Mouse (Mus musculus): ENCODE results near the gene Adad2. TPM values are rescaled to one million over a fixed set of nuclear protein-coding genes. Genes with fewer than 3 reads are reported as not detected.

The Adad2 gene
- polyA plus RNA-seq, 1 experiment from 2014 or later: not detected

GRCm38 (mm10) chr8:119590348-119590747 is 22.2 kb upstream of the Adad2 start:
- Histone ChIP-seq H3K27ac (replicated peaks in 1 of 2; ENCODE audit: control insufficient read depth in 1 of 2, insufficient read depth in 1 of 2, low read depth in 2 of 2, low read length in 2 of 2) (no peak overlapping the region), H3K4me2 (ENCODE audit: low read length) (no peak overlapping the region), H3K9ac (ENCODE audit: low read length) (no peak overlapping the region), H3K36me3 (ENCODE audit: control insufficient read depth, insufficient read depth, low read length) (no peaks in the 10 kb centered on the region), H3K4me3 (ENCODE audit: control insufficient read depth in 1 of 2, insufficient read depth in 1 of 2, low read depth in 1 of 2, low read length in 2 of 2) (no peak overlapping the region), H3K9me3 (ENCODE audit: control insufficient read depth, low read length) (no peaks in the 10 kb centered on the region), H3K27me3 (ENCODE audit: control insufficient read depth, insufficient read depth, low read length) (no peaks in the 10 kb centered on the region), H3K4me1 (ENCODE audit: control insufficient read depth in 2 of 2, insufficient read depth in 2 of 2, low read length in 2 of 2) (peaks cover 17 to 18% of the 10 kb centered on the region in 2 experiments)
- WGBS: 61% methylated on average over 14 of the region's 14 CpGs
- ATAC-seq (ENCODE audit: insufficient number of reproducible peaks, insufficient read depth, low FRiP score, low read depth): no peak

GRCm38 (mm10) chr8:119591456-119591855 is 21.1 kb upstream of the Adad2 start:
- Histone ChIP-seq H3K27ac (replicated peaks in 1 of 2; ENCODE audit: control insufficient read depth in 1 of 2, insufficient read depth in 1 of 2, low read depth in 2 of 2, low read length in 2 of 2) (no peak overlapping the region), H3K9me3 (ENCODE audit: control insufficient read depth, low read length) (no peaks in the 10 kb centered on the region), H3K4me1 (ENCODE audit: control insufficient read depth in 2 of 2, insufficient read depth in 2 of 2, low read length in 2 of 2) (peaks cover 15 to 22% of the 10 kb centered on the region in 2 experiments), H3K36me3 (ENCODE audit: control insufficient read depth, insufficient read depth, low read length) (0 out of 2 replicates have a peak, but pooled peaks cover 3% of the 10 kb centered on the region), H3K9ac (ENCODE audit: low read length) (no peak overlapping the region), H3K4me3 (ENCODE audit: control insufficient read depth in 1 of 2, insufficient read depth in 1 of 2, low read depth in 1 of 2, low read length in 2 of 2) (no peak overlapping the region), H3K27me3 (ENCODE audit: control insufficient read depth, insufficient read depth, low read length) (no peaks in the 10 kb centered on the region), H3K4me2 (ENCODE audit: low read length) (no peak overlapping the region)
- 84% methylated on average over 7 of the region's 7 CpGs for WGBS
- ATAC-seq (ENCODE audit: insufficient number of reproducible peaks, insufficient read depth, low FRiP score, low read depth): no peak

- peaks cover 41% of the 10 kb centered on the region for H3K36me3 ChIP-seq (ENCODE audit: control insufficient read depth, insufficient read depth, low read length)
- no peak overlapping the region for H3K27ac ChIP-seq (replicated peaks in 1 of 2; ENCODE audit: control insufficient read depth in 1 of 2, insufficient read depth in 1 of 2, low read depth in 2 of 2, low read length in 2 of 2)
- no peaks in the 10 kb centered on the region for H3K27me3 ChIP-seq (ENCODE audit: control insufficient read depth, insufficient read depth, low read length)
- WGBS: 90% methylated on average over 4 of the region's 4 CpGs
- peak overlapping the region in 1 of 2 experiments; percentile 78; a peak in 1 of 4 replicates for H3K4me3 ChIP-seq (ENCODE audit: control insufficient read depth in 1 of 2, insufficient read depth in 1 of 2, low read depth in 1 of 2, low read length in 2 of 2)
- H3K4me1 ChIP-seq (ENCODE audit: control insufficient read depth in 2 of 2, insufficient read depth in 2 of 2, low read length in 2 of 2): peaks cover 6 to 8% of the 10 kb centered on the region in 2 experiments
- peak overlapping the region; percentile 91 for H3K9ac ChIP-seq (ENCODE audit: low read length)
- peaks cover under 1% of the 10 kb centered on the region; the same call in 1 of the 2 replicates for H3K9me3 ChIP-seq (ENCODE audit: control insufficient read depth, low read length)
- ATAC-seq (ENCODE audit: insufficient number of reproducible peaks, insufficient read depth, low FRiP score, low read depth): no peak
- H3K4me2 ChIP-seq (ENCODE audit: low read length): peak overlapping the region; percentile 93
These were observed 8.8 kb upstream of the Adad2 start for GRCm38 (mm10) chr8:119603771-119604170.

GRCm38 (mm10) chr8:119604398-119604803 is 8.1 kb upstream of the Adad2 start:
- Histone ChIP-seq H3K9ac (ENCODE audit: low read length) (peak overlapping the region; percentile 91), H3K27me3 (ENCODE audit: control insufficient read depth, insufficient read depth, low read length) (no peaks in the 10 kb centered on the region), H3K9me3 (ENCODE audit: control insufficient read depth, low read length) (peaks cover 7% of the 10 kb centered on the region; the same call in 1 of the 2 replicates), H3K4me3 (ENCODE audit: control insufficient read depth in 1 of 2, insufficient read depth in 1 of 2, low read depth in 1 of 2, low read length in 2 of 2) (peak overlapping the region; percentile 71 to 78), H3K36me3 (ENCODE audit: control insufficient read depth, insufficient read depth, low read length) (peaks cover 35% of the 10 kb centered on the region), H3K4me2 (ENCODE audit: low read length) (peak overlapping the region; percentile 93), H3K27ac (replicated peaks in 1 of 2; ENCODE audit: control insufficient read depth in 1 of 2, insufficient read depth in 1 of 2, low read depth in 2 of 2, low read length in 2 of 2) (no peak overlapping the region), H3K4me1 (ENCODE audit: control insufficient read depth in 2 of 2, insufficient read depth in 2 of 2, low read length in 2 of 2) (peaks cover 6 to 8% of the 10 kb centered on the region in 2 experiments)
- ATAC-seq (ENCODE audit: insufficient number of reproducible peaks, insufficient read depth, low FRiP score, low read depth): peak; percentile 19; the same call in 1 of the 2 replicates
- WGBS: 21% methylated on average over 12 of the region's 12 CpGs

GRCm38 (mm10) chr8:119604996-119605395 is 7.6 kb upstream of the Adad2 start, which contains the start of gene Taf1c:
Gene Taf1c, minus strand, starts transcription at chr8:119605222.
- Histone ChIP-seq H3K36me3 (ENCODE audit: control insufficient read depth, insufficient read depth, low read length) (peaks cover 31% of the 10 kb centered on the region), H3K27me3 (ENCODE audit: control insufficient read depth, insufficient read depth, low read length) (no peaks in the 10 kb centered on the region), H3K9me3 (ENCODE audit: control insufficient read depth, low read length) (peaks cover 8% of the 10 kb centered on the region; the same call in 1 of the 2 replicates), H3K4me2 (ENCODE audit: low read length) (peak within 1 kb of the TSS; percentile 93), H3K9ac (ENCODE audit: low read length) (peak within 1 kb of the TSS; percentile 91), H3K27ac (replicated peaks in 1 of 2; ENCODE audit: control insufficient read depth in 1 of 2, insufficient read depth in 1 of 2, low read depth in 2 of 2, low read length in 2 of 2) (0 out of 4 replicates have a peak within 1 kb of the TSS, but pooled peaks of 1 of the 2 experiments have one; percentile 25), H3K4me1 (ENCODE audit: control insufficient read depth in 2 of 2, insufficient read depth in 2 of 2, low read length in 2 of 2) (peaks cover 6 to 8% of the 10 kb centered on the region in 2 experiments), H3K4me3 (ENCODE audit: control insufficient read depth in 1 of 2, insufficient read depth in 1 of 2, low read depth in 1 of 2, low read length in 2 of 2) (peak within 1 kb of the TSS; percentile 71 to 78)
- WGBS: under 1% methylated on average over 23 of the region's 23 CpGs
- ATAC-seq (ENCODE audit: insufficient number of reproducible peaks, insufficient read depth, low FRiP score, low read depth): peak; percentile 49

- no peak overlapping the region for H3K27ac ChIP-seq (replicated peaks in 1 of 2; ENCODE audit: control insufficient read depth in 1 of 2, insufficient read depth in 1 of 2, low read depth in 2 of 2, low read length in 2 of 2)
- peaks cover 8% of the 10 kb centered on the region; the same call in 1 of the 2 replicates for H3K9me3 ChIP-seq (ENCODE audit: control insufficient read depth, low read length)
- no peak overlapping the region for H3K9ac ChIP-seq (ENCODE audit: low read length)
- peaks cover 6 to 8% of the 10 kb centered on the region in 2 experiments for H3K4me1 ChIP-seq (ENCODE audit: control insufficient read depth in 2 of 2, insufficient read depth in 2 of 2, low read length in 2 of 2)
- peaks cover 19% of the 10 kb centered on the region for H3K36me3 ChIP-seq (ENCODE audit: control insufficient read depth, insufficient read depth, low read length)
- 70% methylated on average over 2 of the region's 2 CpGs for WGBS
- no peak overlapping the region for H3K4me3 ChIP-seq (ENCODE audit: control insufficient read depth in 1 of 2, insufficient read depth in 1 of 2, low read depth in 1 of 2, low read length in 2 of 2)
- no peaks in the 10 kb centered on the region for H3K27me3 ChIP-seq (ENCODE audit: control insufficient read depth, insufficient read depth, low read length)
- H3K4me2 ChIP-seq (ENCODE audit: low read length): no peak overlapping the region
- ATAC-seq (ENCODE audit: insufficient number of reproducible peaks, insufficient read depth, low FRiP score, low read depth): no peak
These were observed 6.3 kb upstream of the Adad2 start for GRCm38 (mm10) chr8:119606224-119606623.

GRCm38 (mm10) chr8:119615096-119615495 is 2.5 kb downstream of the Adad2 start:
- no peaks in the 10 kb centered on the region for H3K27me3 ChIP-seq (ENCODE audit: control insufficient read depth, insufficient read depth, low read length)
- H3K27ac ChIP-seq (replicated peaks in 1 of 2; ENCODE audit: control insufficient read depth in 1 of 2, insufficient read depth in 1 of 2, low read depth in 2 of 2, low read length in 2 of 2): no peak overlapping the region

GRCm38 (mm10) chr8:119616358-119616757 is 3.8 kb downstream of the Adad2 start:
- Histone ChIP-seq H3K36me3 (ENCODE audit: control insufficient read depth, insufficient read depth, low read length) (no peaks in the 10 kb centered on the region), H3K4me3 (ENCODE audit: control insufficient read depth in 1 of 2, insufficient read depth in 1 of 2, low read depth in 1 of 2, low read length in 2 of 2) (no peak overlapping the region), H3K4me1 (ENCODE audit: control insufficient read depth in 2 of 2, insufficient read depth in 2 of 2, low read length in 2 of 2) (peaks cover 3 to 7% of the 10 kb centered on the region in 2 experiments; a peak in 3 of 4 replicates), H3K4me2 (ENCODE audit: low read length) (no peak overlapping the region), H3K9me3 (ENCODE audit: control insufficient read depth, low read length) (no peaks in the 10 kb centered on the region), H3K27ac (replicated peaks in 1 of 2; ENCODE audit: control insufficient read depth in 1 of 2, insufficient read depth in 1 of 2, low read depth in 2 of 2, low read length in 2 of 2) (no peak overlapping the region), H3K27me3 (ENCODE audit: control insufficient read depth, insufficient read depth, low read length) (no peaks in the 10 kb centered on the region), H3K9ac (ENCODE audit: low read length) (no peak overlapping the region)
- ATAC-seq (ENCODE audit: insufficient number of reproducible peaks, insufficient read depth, low FRiP score, low read depth): no peak
- 63% methylated on average over 7 of the region's 7 CpGs for WGBS

More at GRCm38 (mm10) chr8:119615096-119615495, 2.5 kb downstream of the Adad2 start:
- ATAC-seq (ENCODE audit: insufficient number of reproducible peaks, insufficient read depth, low FRiP score, low read depth): no peak
- no peaks in the 10 kb centered on the region for H3K9me3 ChIP-seq (ENCODE audit: control insufficient read depth, low read length)
- WGBS: 71% methylated on average over 14 of the region's 14 CpGs
- H3K4me2 ChIP-seq (ENCODE audit: low read length): no peak overlapping the region
- H3K4me1 ChIP-seq (ENCODE audit: control insufficient read depth in 2 of 2, insufficient read depth in 2 of 2, low read length in 2 of 2): no peaks in the 10 kb centered on the region
- H3K36me3 ChIP-seq (ENCODE audit: control insufficient read depth, insufficient read depth, low read length): no peaks in the 10 kb centered on the region
- no peak overlapping the region for H3K9ac ChIP-seq (ENCODE audit: low read length)
- H3K4me3 ChIP-seq (ENCODE audit: control insufficient read depth in 1 of 2, insufficient read depth in 1 of 2, low read depth in 1 of 2, low read length in 2 of 2): no peak overlapping the region
